Mouse (Mus musculus): ENCODE measurements around the gene Gm49333. TPM values are rescaled to one million over a fixed set of nuclear protein-coding genes. Genes with fewer than 3 reads are reported as not detected.

Gm49333 gene
- total and polyA plus RNA-seq, 2 experiments = not detected

GRCm38 (mm10) chr16:20604705-20605104 is 6.7 kb upstream of the Gm49333 start:
- H3K27ac ChIP-seq (replicated peaks; ENCODE audit: insufficient read depth, low read depth, low read length) = no peak overlapping the region
- H3K9ac ChIP-seq (ENCODE audit: low read depth, low read length) = no peak overlapping the region
- no peaks in the 10 kb centered on the region for H3K79me2 ChIP-seq (ENCODE audit: control insufficient read depth, insufficient read depth, low read length)
- 82% methylated on average over 9 of the region's 9 CpGs for WGBS
- TF ChIP-seq CTCF (IDR thresholded peaks at IDR 0.05; ENCODE audit: low read depth, low read length) (no peak), POLR2A (IDR thresholded peaks at IDR 0.05; ENCODE audit: extremely low read depth, insufficient read depth, low read length) (no peak)
- DNase-seq (ENCODE audit: extremely low read depth, low read depth, low spot score) = no peak
- no peaks in the 10 kb centered on the region for H3K4me1 ChIP-seq (ENCODE audit: control insufficient read depth, insufficient read depth, low read length)
- H3K27me3 ChIP-seq (ENCODE audit: control insufficient read depth, insufficient read depth, low read length) = no peaks in the 10 kb centered on the region
- no peaks in the 10 kb centered on the region; the same call in 1 of the 2 replicates for H3K36me3 ChIP-seq (ENCODE audit: control insufficient read depth, insufficient read depth, low read length)
- no peak overlapping the region for H3K4me3 ChIP-seq (ENCODE audit: insufficient read depth, low read depth, low read length)

DNA sequence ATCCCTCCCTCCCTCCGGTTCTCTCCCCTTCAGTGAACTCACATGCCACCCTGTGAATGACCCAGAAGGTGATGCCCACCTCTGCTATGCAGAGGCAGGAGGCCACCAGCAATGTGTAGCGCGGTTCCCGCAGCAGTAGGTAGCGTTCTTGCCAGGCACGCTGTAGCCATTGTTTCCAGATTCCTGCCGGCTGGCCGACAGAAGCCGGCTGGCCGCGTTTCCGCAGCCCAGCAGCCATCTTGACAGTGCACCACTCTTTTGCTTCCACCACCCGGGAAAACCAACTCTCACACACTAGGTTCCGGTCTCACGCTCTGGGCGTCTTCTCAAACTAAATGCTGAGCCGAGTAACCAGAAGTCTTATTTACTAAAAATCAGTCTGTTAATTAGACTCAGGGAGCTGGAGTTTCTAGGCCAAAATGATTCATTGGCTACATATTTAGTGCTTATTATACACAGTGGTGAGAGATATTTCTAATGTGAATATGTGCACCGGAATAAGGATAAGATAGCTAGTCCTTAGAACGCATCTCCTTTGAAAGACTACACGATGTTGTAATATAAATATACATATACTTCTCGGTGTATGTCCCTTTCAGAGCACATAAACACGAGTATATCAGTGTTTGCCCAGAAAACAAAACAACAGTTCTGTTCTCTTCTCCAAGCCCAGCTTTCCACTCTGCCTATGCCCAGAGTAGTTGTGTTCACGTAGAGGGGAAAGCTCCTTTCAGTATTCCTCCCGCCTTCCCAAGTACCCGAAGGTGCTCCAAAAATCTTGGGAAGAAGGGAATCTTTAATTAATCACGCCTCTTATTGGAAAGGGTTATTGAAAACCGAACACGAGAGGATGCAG is 681 bp upstream of the Gm49333 start:
- Histone ChIP-seq H3K4me3 (ENCODE audit: insufficient read depth, low read depth, low read length) (peak overlapping the region; percentile 81), H3K4me1 (ENCODE audit: control insufficient read depth, insufficient read depth, low read length) (peaks cover 3% of the 10 kb centered on the region; the same call in 1 of the 2 replicates), H3K79me2 (ENCODE audit: control insufficient read depth, insufficient read depth, low read length) (no peaks in the 10 kb centered on the region), H3K27me3 (ENCODE audit: control insufficient read depth, insufficient read depth, low read length) (no peaks in the 10 kb centered on the region), H3K9ac (ENCODE audit: low read depth, low read length) (peak overlapping the region; percentile 87), H3K27ac (replicated peaks; ENCODE audit: insufficient read depth, low read depth, low read length) (peak overlapping the region; percentile 33), H3K36me3 (ENCODE audit: control insufficient read depth, insufficient read depth, low read length) (no peaks in the 10 kb centered on the region; the same call in 1 of the 2 replicates)
- TF ChIP-seq POLR2A (IDR thresholded peaks at IDR 0.05; ENCODE audit: extremely low read depth, insufficient read depth, low read length) (peak; percentile 55; the same call in 1 of the 2 replicates), CTCF (IDR thresholded peaks at IDR 0.05; ENCODE audit: low read depth, low read length) (no peak)
- under 1% methylated on average over 28 of the region's 28 CpGs for WGBS
- peak; percentile 78 for DNase-seq (ENCODE audit: extremely low read depth, low read depth, low spot score)

DNA sequence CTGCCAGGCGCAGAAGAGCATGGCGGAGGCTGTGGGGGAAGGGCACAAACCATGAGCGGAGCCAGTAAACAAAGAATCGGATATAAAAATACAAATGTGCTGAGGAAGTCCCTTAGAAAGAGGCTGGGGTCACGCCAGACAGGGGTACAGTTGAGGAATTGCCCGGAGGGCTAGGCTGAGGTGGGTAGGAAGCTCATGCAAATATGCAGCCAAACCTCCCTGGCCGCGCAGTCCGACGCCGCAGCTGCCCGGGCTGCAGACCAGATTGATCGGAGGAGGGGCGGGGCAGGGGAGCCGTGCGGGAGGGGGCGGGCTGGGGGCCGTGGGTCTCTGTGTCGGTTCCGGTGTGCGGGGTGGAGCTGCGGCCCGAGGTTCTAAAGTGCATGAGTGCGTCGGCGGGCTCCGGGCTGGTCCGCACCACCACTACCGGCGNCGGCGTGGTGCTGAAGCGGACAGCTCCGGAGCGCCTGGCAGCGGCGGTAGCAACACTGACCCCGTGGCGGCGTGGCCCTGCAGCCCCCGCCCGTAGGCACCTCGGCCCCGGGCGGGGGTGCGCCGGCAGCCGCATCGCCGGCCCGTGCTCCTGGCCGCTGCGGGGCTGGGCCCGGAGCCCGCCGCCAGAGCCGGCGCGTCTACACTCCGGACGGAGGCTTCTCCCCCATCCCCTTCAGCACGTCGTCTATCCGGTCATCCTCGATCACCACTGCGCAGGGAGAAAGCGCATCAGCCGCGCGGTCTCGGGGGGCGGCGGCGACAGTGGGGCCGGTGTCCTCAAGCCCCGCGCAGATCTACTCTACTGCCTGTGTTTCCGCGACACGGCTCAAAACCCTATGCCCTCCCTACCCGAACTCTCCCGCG is 8.4 kb downstream of the Gm49333 start:
- Histone ChIP-seq H3K4me3 (ENCODE audit: insufficient read depth, low read depth, low read length) (peak overlapping the region; percentile 11; the same call in 1 of the 2 replicates), H3K27me3 (ENCODE audit: control insufficient read depth, insufficient read depth, low read length) (no peaks in the 10 kb centered on the region), H3K36me3 (ENCODE audit: control insufficient read depth, insufficient read depth, low read length) (no peaks in the 10 kb centered on the region), H3K4me1 (ENCODE audit: control insufficient read depth, insufficient read depth, low read length) (peaks cover 8% of the 10 kb centered on the region), H3K79me2 (ENCODE audit: control insufficient read depth, insufficient read depth, low read length) (no peaks in the 10 kb centered on the region), H3K27ac (replicated peaks; ENCODE audit: insufficient read depth, low read depth, low read length) (no peak overlapping the region), H3K9ac (ENCODE audit: low read depth, low read length) (no peak overlapping the region)
- DNase-seq (ENCODE audit: extremely low read depth, low read depth, low spot score) = no peak
- TF ChIP-seq POLR2A (IDR thresholded peaks at IDR 0.05; ENCODE audit: extremely low read depth, insufficient read depth, low read length) (no peak), CTCF (IDR thresholded peaks at IDR 0.05; ENCODE audit: low read depth, low read length) (no peak)
- WGBS = 4% methylated on average over 74 of the region's 83 CpGs

DNA sequence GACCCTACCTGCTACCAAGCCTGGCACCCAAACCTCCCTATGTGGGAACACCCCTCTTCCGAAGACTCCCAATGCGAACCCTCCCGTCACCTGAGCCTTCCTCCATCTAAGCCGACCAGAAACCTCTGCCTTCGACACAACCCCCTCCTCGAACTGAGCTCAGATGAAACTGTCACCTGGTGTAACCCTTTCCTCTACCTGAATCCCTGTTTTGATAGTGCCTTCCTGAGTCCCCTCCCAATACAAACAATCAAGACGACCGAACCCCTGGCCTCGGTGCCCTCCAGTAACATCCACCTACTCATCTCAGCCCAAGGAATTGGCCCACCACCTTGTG is 9.0 kb downstream of the Gm49333 start:
- H3K4me1 ChIP-seq (ENCODE audit: control insufficient read depth, insufficient read depth, low read length) = peaks cover 8% of the 10 kb centered on the region
- no peak overlapping the region for H3K27ac ChIP-seq (replicated peaks; ENCODE audit: insufficient read depth, low read depth, low read length)
- TF ChIP-seq POLR2A (IDR thresholded peaks at IDR 0.05; ENCODE audit: extremely low read depth, insufficient read depth, low read length) (no peak), CTCF (IDR thresholded peaks at IDR 0.05; ENCODE audit: low read depth, low read length) (no peak)
- no peak for DNase-seq (ENCODE audit: extremely low read depth, low read depth, low spot score)
- H3K4me3 ChIP-seq (ENCODE audit: insufficient read depth, low read depth, low read length) = peak overlapping the region; percentile 11; the same call in 1 of the 2 replicates
- H3K36me3 ChIP-seq (ENCODE audit: control insufficient read depth, insufficient read depth, low read length) = no peaks in the 10 kb centered on the region
- H3K79me2 ChIP-seq (ENCODE audit: control insufficient read depth, insufficient read depth, low read length) = no peaks in the 10 kb centered on the region
- WGBS = 1% methylated on average over 9 of the region's 9 CpGs
- no peaks in the 10 kb centered on the region for H3K27me3 ChIP-seq (ENCODE audit: control insufficient read depth, insufficient read depth, low read length)
- no peak overlapping the region for H3K9ac ChIP-seq (ENCODE audit: low read depth, low read length)

GRCm38 (mm10) chr16:20620751-20621190 is 9.4 kb downstream of the Gm49333 start:
- H3K36me3 ChIP-seq (ENCODE audit: control insufficient read depth, insufficient read depth, low read length) = no peaks in the 10 kb centered on the region
- H3K27me3 ChIP-seq (ENCODE audit: control insufficient read depth, insufficient read depth, low read length) = no peaks in the 10 kb centered on the region

More at GRCm38 (mm10) chr16:20620751-20621190, 9.4 kb downstream of the Gm49333 start:
- WGBS = 1% methylated on average over 32 of the region's 32 CpGs
- no peaks in the 10 kb centered on the region for H3K79me2 ChIP-seq (ENCODE audit: control insufficient read depth, insufficient read depth, low read length)
- H3K9ac ChIP-seq (ENCODE audit: low read depth, low read length) = peak overlapping the region; percentile 72
- peaks cover 8% of the 10 kb centered on the region for H3K4me1 ChIP-seq (ENCODE audit: control insufficient read depth, insufficient read depth, low read length)
- no peak overlapping the region for H3K27ac ChIP-seq (replicated peaks; ENCODE audit: insufficient read depth, low read depth, low read length)
- no peak for DNase-seq (ENCODE audit: extremely low read depth, low read depth, low spot score)
- H3K4me3 ChIP-seq (ENCODE audit: insufficient read depth, low read depth, low read length) = peak overlapping the region; percentile 84
- TF ChIP-seq CTCF (IDR thresholded peaks at IDR 0.05; ENCODE audit: low read depth, low read length) (no peak), POLR2A (IDR thresholded peaks at IDR 0.05; ENCODE audit: extremely low read depth, insufficient read depth, low read length) (no peak)
